Mouse (Mus musculus) kidney, adult 18-20 months (tissue): ENCODE data around the gene Gm20914.
"Not testable (repeated sequence)": the region's sequence is repeated elsewhere in the genome, so short reads cannot be mapped to it uniquely, and the experiment has no call there.

ENCODE experiments used
- DNase-seq: peaks from one replicate; pipeline ENCODE4 v3.0.0; 2021

Gm20914 gene

GRCm38 (mm10) chrY:5725678-5726077, at the start of gene Gm20914:
Gene Gm20914 (plus strand): TSS chrY:5725978.
- DNase-seq: not testable (repeated sequence)
